Comparison of ENCODE assay signal across 10 mouse cellular contexts in genomic region chr3:147853346-147853745, GRCm38 (mm10).
DNase-seq lines count a peak whose midpoint lies in the region; ATAC-seq and TF ChIP-seq lines count a peak whose summit lies in the region.
"Had no signal": no experiment of that assay in that cellular context is flagged by ENCODE, and none has a peak within 500 bp of the region (broad histone marks: within the 10 kb centered on the region; RNA-seq: fewer than 3 reads in every experiment).

No protein-coding gene starts in this region.

- no peak overlapping the region for H3K9ac ChIP-seq in kidney, embryonic 14.5 days (ENCODE audit: low read depth, low read length)
- H3K9ac ChIP-seq: embryonic facial prominence, embryonic 13.5 days had no signal

- no peak overlapping the region for H3K4me3 ChIP-seq in kidney, adult 2 months (ENCODE audit: insufficient read depth, low read depth, low read length)
- no peak overlapping the region for H3K4me3 ChIP-seq in kidney, embryonic 14.5 days (ENCODE audit: low read length)
- H3K4me3 ChIP-seq in embryonic facial prominence, embryonic 10.5 days, result no peak overlapping the region
- H3K4me3 ChIP-seq: embryonic facial prominence, embryonic 13.5 days; heart, adult 2 months had no signal

- DNase-seq in kidney, adult 2 months, result peak; percentile 6
- peak; percentile 44 for DNase-seq in testis, postnatal 10 days (ENCODE audit: low spot score)
- no peak for DNase-seq in testis, postnatal 14 days (ENCODE audit: low spot score)
- DNase-seq in embryonic facial prominence, embryonic 10.5 days (ENCODE audit: low spot score), result no peak
- peak; percentile 4 for DNase-seq in skeletal muscle tissue, adult 2 months (ENCODE audit: low read depth, low spot score)
- DNase-seq in gastrocnemius, postnatal 25 days, result no peak
- DNase-seq in left cerebral cortex, postnatal 36 days (ENCODE audit: low spot score in 2 of 2), result no peak

- no peak overlapping the region for H3K4me2 ChIP-seq in kidney, embryonic 14.5 days (replicated peaks; ENCODE audit: low read depth, low read length)
- H3K4me2 ChIP-seq: embryonic facial prominence, embryonic 13.5 days had no signal

- H3K36me3 ChIP-seq in kidney, adult 2 months (ENCODE audit: control insufficient read depth, insufficient read depth, low read length), result no peaks in the 10 kb centered on the region
- H3K36me3 ChIP-seq in kidney, embryonic 14.5 days (ENCODE audit: control insufficient read depth, insufficient read depth, low read length), result no peaks in the 10 kb centered on the region
- H3K36me3 ChIP-seq in embryonic facial prominence, embryonic 10.5 days (replicated peaks), result no peaks in the 10 kb centered on the region
- H3K36me3 ChIP-seq: embryonic facial prominence, embryonic 13.5 days had no signal

- H3K27ac ChIP-seq in kidney, adult 2 months (ENCODE audit: insufficient read depth, low read depth, low read length), result no peak overlapping the region
- no peak overlapping the region for H3K27ac ChIP-seq in kidney, embryonic 14.5 days (ENCODE audit: low read depth, low read length)
- peak overlapping the region; percentile 46; the same call in 1 of the 2 replicates for H3K27ac ChIP-seq in embryonic facial prominence, embryonic 10.5 days (replicated peaks)
- H3K27ac ChIP-seq: embryonic facial prominence, embryonic 13.5 days; heart, adult 2 months had no signal

- no peaks in the 10 kb centered on the region for H3K27me3 ChIP-seq in kidney, adult 2 months (replicated peaks; ENCODE audit: control insufficient read depth, insufficient read depth, low read length)
- no peaks in the 10 kb centered on the region for H3K27me3 ChIP-seq in kidney, embryonic 14.5 days (ENCODE audit: control insufficient read depth, insufficient read depth, low read length)
- no peaks in the 10 kb centered on the region for H3K27me3 ChIP-seq in embryonic facial prominence, embryonic 10.5 days (replicated peaks; ENCODE audit: low read depth, poor library complexity, severe bottlenecking)
- H3K27me3 ChIP-seq: embryonic facial prominence, embryonic 13.5 days had no signal

- 31% methylated on average over 4 of the region's 4 CpGs for WGBS in kidney, adult 2 months
- 71% methylated on average over 4 of the region's 4 CpGs for WGBS in kidney, embryonic 14.5 days
- WGBS in embryonic facial prominence, embryonic 10.5 days, result 86% methylated on average over 4 of the region's 4 CpGs

- no peak for ATAC-seq in kidney, embryonic 14.5 days (ENCODE audit: low FRiP score, low TSS enrichment)

- intact Hi-C loops in left cerebral cortex, postnatal 36 days (cut with DNase I), result no loop called here

- H3K9me3 ChIP-seq in kidney, embryonic 14.5 days (ENCODE audit: control insufficient read depth, low read length), result no peaks in the 10 kb centered on the region
- no peaks in the 10 kb centered on the region for H3K9me3 ChIP-seq in embryonic facial prominence, embryonic 10.5 days

- TF ChIP-seq CTCF in kidney, adult 2 months (conservative IDR thresholded peaks at IDR 0.05; ENCODE audit: insufficient read depth, insufficient read length, low read depth, low read length), result no peak

- no peak for TF ChIP-seq POLR2A in kidney, adult 2 months (IDR thresholded peaks at IDR 0.05; ENCODE audit: low read depth, low read length)

- no peaks in the 10 kb centered on the region for H3K4me1 ChIP-seq in kidney, adult 2 months (ENCODE audit: control insufficient read depth, insufficient read depth, low read length)
- no peaks in the 10 kb centered on the region for H3K4me1 ChIP-seq in kidney, embryonic 14.5 days (ENCODE audit: control insufficient read depth, insufficient read depth, low read length)
- no peaks in the 10 kb centered on the region for H3K4me1 ChIP-seq in embryonic facial prominence, embryonic 10.5 days

Comparison
In these comparisons a context has a peak if more than half of its experiments do, and no peak if none do; other contexts are left out.
1. DNase-seq: peak in kidney, adult 2 months (single experiment), testis, postnatal 10 days (single experiment) and skeletal muscle tissue, adult 2 months (single experiment); none in testis, postnatal 14 days (single experiment), embryonic facial prominence, embryonic 10.5 days (single experiment), gastrocnemius, postnatal 25 days (single experiment) and left cerebral cortex, postnatal 36 days (0 of 2).